Mouse (Mus musculus) liver (tissue): ENCODE data around the gene S100a13.

ENCODE experiments used
- DNase-seq: peaks from one replicate; pipeline ENCODE4 v3.0.0-alpha.2; 2020; ENCODE audit warnings: mixed read lengths

S100a13 gene

DNA sequence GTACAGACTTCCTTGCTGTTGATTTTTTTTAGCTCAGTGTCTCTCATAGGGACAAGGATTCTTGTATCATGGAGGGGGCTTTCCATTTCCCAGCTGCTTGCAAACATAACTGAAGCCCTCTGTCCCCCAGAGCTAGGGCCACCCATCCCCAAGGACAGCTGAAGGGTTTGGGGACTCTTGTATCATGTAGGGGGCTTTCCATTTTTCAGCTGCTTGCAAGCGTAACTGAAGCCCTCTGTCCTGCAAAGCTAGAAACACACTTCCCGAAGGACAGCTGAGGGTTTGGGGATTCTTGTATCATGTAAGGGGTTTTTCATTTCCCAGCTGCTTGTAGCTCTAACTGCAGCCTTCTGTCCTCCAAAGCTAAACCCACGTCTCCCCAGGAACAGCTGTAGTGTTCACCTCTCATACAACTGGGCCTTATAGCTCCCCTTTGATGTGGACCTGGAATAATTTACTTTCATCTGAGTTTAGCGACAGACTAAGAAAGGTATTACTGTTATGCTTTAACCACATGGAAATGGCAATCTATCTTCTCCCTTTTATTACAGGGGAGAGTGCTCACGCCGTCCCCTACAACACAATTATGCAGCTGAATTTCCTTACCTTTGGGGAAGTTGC is 45.9 kb downstream of the S100a13 start, which contains the start of gene S100a3:
Gene S100a3 (plus strand): TSS at position 571 of the 621 bp plus-strand sequence.
- no peak for DNase-seq
